Mouse (Mus musculus) bone marrow, adult 2 months (tissue): ENCODE results near the gene Pus7l.

Experiments used
- CTCF ChIP-seq: fragments of 200-500 bp; IDR thresholded peaks from 2 replicates; pipeline ENCODE4 v1.5.1; 2011; ENCODE audit warnings: low read length, control low read depth; ENCODE audit not compliant: control insufficient read depth, insufficient read depth
- POLR2A ChIP-seq: fragments of 200-500 bp; IDR thresholded peaks from 2 replicates; pipeline ENCODE4 v1.6.1; 2011; ENCODE audit warnings: low read depth, mild to moderate bottlenecking, control low read depth, low read length, borderline replicate concordance; ENCODE audit not compliant: control insufficient read depth

DNA sequence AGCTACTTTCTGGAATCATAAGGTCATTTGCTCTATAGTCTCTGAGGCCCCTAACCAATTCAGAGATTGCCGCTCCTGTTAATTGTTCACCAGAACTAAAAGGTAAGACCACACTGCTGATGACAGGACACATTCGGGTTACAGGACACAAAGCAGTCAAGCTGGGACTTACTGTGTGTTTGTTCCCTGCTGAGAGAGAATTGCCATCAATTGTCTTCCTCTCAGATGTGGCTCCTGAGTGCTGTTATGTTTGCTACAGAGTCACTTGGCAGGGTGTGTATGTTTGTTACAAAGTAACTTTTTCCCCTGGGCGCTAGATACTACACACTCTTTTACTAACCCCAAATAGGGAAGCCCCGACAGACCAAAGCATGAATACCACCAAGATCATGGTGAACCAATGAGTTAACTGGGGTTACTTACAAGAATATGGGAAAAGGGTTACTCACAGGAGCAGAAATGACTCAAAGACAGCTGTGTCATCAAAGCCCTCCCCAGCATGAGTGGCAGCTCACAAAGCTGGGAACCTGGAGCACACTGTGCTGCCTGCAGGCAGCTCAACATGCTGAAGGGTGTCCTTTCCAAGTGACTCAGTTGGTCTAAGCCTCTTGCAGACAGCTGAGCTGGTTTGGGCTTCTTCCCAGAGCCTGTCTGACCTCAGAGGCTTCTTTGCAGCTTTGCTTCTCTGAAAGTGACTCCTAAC lies 31.4 kb upstream of the Pus7l start:
- TF ChIP-seq CTCF = no peak
- no peak for TF ChIP-seq POLR2A
